Mouse (Mus musculus) yolk sac, embryonic 10.5 days (tissue): ENCODE results near the gene Pde4d.

Experiments used
- DNase-seq: peaks from one replicate; pipeline ENCODE4 v3.0.0-alpha.2; 2017; ENCODE audit warnings: low spot score

The Pde4d gene

GRCm38 (mm10) chr13:109298852-109299251, 849.1 kb downstream of the Pde4d start:
- DNase-seq = no peak

GRCm38 (mm10) chr13:109299511-109300250, 849.9 kb downstream of the Pde4d start:
- no peak for DNase-seq

- DNase-seq = no peak
Measured at GRCm38 (mm10) chr13:109312542-109312941, 862.8 kb downstream of the Pde4d start.

GRCm38 (mm10) chr13:109315608-109316007, 865.9 kb downstream of the Pde4d start:
- DNase-seq = no peak

GRCm38 (mm10) chr13:109317644-109318043, 867.9 kb downstream of the Pde4d start:
- no peak for DNase-seq

GRCm38 (mm10) chr13:109318434-109318998, 868.8 kb downstream of the Pde4d start:
- DNase-seq = no peak

GRCm38 (mm10) chr13:109326061-109326460, 876.3 kb downstream of the Pde4d start:
- no peak for DNase-seq

- DNase-seq = no peak
Measured at GRCm38 (mm10) chr13:109331563-109331962, 881.8 kb downstream of the Pde4d start.

GRCm38 (mm10) chr13:109341902-109342301, 892.2 kb downstream of the Pde4d start:
- DNase-seq = no peak

- DNase-seq = no peak
Measured at GRCm38 (mm10) chr13:109342469-109342868, 892.7 kb downstream of the Pde4d start.

- peak; percentile 58 for DNase-seq
Measured at GRCm38 (mm10) chr13:109343596-109343995, 893.8 kb downstream of the Pde4d start.

GRCm38 (mm10) chr13:109347770-109348169, 898.0 kb downstream of the Pde4d start:
- no peak for DNase-seq

- no peak for DNase-seq
Measured at GRCm38 (mm10) chr13:109348316-109348715, 898.6 kb downstream of the Pde4d start.

- no peak for DNase-seq
Measured at GRCm38 (mm10) chr13:109350100-109350499, 900.4 kb downstream of the Pde4d start.

GRCm38 (mm10) chr13:109354017-109354416, 904.3 kb downstream of the Pde4d start:
- no peak for DNase-seq

- no peak for DNase-seq
Measured at GRCm38 (mm10) chr13:109356252-109356651, 906.5 kb downstream of the Pde4d start.

GRCm38 (mm10) chr13:109359994-109360393, 910.2 kb downstream of the Pde4d start:
- no peak for DNase-seq

- no peak for DNase-seq
Measured at GRCm38 (mm10) chr13:109362340-109362739, 912.6 kb downstream of the Pde4d start.

GRCm38 (mm10) chr13:109374465-109374864, 924.7 kb downstream of the Pde4d start:
- no peak for DNase-seq

- DNase-seq = no peak
Measured at GRCm38 (mm10) chr13:109376681-109377080, 926.9 kb downstream of the Pde4d start.

- DNase-seq = no peak
Measured at GRCm38 (mm10) chr13:109380149-109380548, 930.4 kb downstream of the Pde4d start.

GRCm38 (mm10) chr13:109388626-109389220, 939.0 kb downstream of the Pde4d start:
- no peak for DNase-seq

GRCm38 (mm10) chr13:109402396-109402795, 952.6 kb downstream of the Pde4d start:
- no peak for DNase-seq
